Mouse (Mus musculus) kidney, adult 2 months (tissue): ENCODE measurements at regions not wholly inside any gene's neighbourhood (a gene's known extent, or its start where the extent isn't known, plus 50 kb on each side); places are given as distances from the start of the nearest gene placed in this dataset.

Experiments used
- DNase-seq: peaks from one replicate; pipeline ENCODE4 v3.0.0; 2021
- H3K27ac ChIP-seq: fragments of 200-500 bp; 2 replicates; pipeline ENCODE4 v1.5.1; 2012; ENCODE audit warnings: low read depth, low read length, control low read depth, inconsistent platforms; ENCODE audit not compliant: insufficient read depth
- H3K27me3 ChIP-seq: fragments of 200-500 bp; replicated peaks from 2 replicates; pipeline ENCODE4 v1.6.1; 2012; ENCODE audit warnings: mild to moderate bottlenecking, moderate library complexity, low read length, inconsistent platforms; ENCODE audit not compliant: control insufficient read depth, insufficient read depth
- H3K36me3 ChIP-seq: fragments of 200-500 bp; 2 replicates; pipeline ENCODE4 v1.6.1; 2012; ENCODE audit warnings: mild to moderate bottlenecking, moderate library complexity, low read length, inconsistent platforms; ENCODE audit not compliant: control insufficient read depth, insufficient read depth
- H3K4me1 ChIP-seq: fragments of 200-500 bp; 2 replicates; pipeline ENCODE4 v1.6.1; 2011; ENCODE audit warnings: low read length; ENCODE audit not compliant: control insufficient read depth, insufficient read depth
- H3K4me3 ChIP-seq: fragments of 200-500 bp; 2 replicates; pipeline ENCODE4 v1.5.1; 2011; ENCODE audit warnings: mild to moderate bottlenecking, low read depth, low read length, control low read depth; ENCODE audit not compliant: insufficient read depth
- CTCF ChIP-seq: fragments of 200-500 bp; conservative IDR thresholded peaks from 2 replicates; pipeline ENCODE4 v1.5.1; 2011; ENCODE audit warnings: low read depth, mild to moderate bottlenecking, control low read depth, low read length, moderate library complexity, mixed read lengths; ENCODE audit not compliant: insufficient read depth, insufficient read length
- POLR2A ChIP-seq: fragments of 200-500 bp; IDR thresholded peaks from one replicate; pipeline ENCODE4 v1.6.1; 2011; ENCODE audit warnings: low read depth, low read length, control low read depth
- WGBS: fragments of 180-500 bp; shearing (Covaris S2); methylation state at CpG from one replicate; pipeline ENCODE4 v1.1.7; 2018; 5-methylcytosine and 5-hydroxymethylcytosine counted together

DNA sequence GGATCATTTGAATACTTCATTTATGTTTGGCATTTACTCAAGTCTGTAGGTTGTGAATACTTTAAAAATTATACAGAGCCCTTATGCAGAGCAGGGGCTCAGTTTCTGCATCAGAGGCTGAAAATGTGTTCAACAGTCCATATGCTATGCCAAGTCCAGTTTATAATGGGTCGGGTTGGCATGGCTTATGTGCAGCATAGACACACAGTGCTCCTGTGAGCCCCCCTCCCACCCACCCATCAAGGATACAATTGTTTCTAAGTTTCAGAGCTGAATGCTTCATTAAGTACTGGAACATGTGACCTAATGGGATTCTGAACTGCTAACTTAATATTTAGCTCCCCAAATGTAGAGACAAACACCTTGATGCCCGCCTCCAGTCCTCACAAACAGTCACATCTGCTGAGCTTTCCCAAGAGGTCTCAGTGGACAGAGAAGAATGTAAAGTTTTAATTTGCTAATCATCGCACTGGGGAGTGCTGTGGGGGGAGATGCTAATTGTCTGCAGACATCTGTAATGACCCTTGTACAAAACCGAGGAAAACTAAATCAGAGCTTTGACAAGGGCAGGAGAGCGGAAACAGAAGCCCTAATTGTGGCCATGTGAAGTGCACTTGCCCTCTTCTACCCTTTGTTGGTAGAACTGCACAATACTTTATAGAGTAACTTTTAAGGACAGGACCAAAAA is 937.4 kb downstream of the Tmem182 start:
- DNase-seq = no peak
- no peak overlapping the region for H3K4me3 ChIP-seq
- H3K27ac ChIP-seq = no peak overlapping the region
- no peaks in the 10 kb centered on the region for H3K4me1 ChIP-seq
- H3K36me3 ChIP-seq = no peaks in the 10 kb centered on the region
- 53% methylated on average over 5 of the region's 5 CpGs for WGBS
- H3K27me3 ChIP-seq = peaks cover 1% of the 10 kb centered on the region; the same call in 1 of the 2 replicates
- TF ChIP-seq CTCF (no peak), POLR2A (no peak)

DNA sequence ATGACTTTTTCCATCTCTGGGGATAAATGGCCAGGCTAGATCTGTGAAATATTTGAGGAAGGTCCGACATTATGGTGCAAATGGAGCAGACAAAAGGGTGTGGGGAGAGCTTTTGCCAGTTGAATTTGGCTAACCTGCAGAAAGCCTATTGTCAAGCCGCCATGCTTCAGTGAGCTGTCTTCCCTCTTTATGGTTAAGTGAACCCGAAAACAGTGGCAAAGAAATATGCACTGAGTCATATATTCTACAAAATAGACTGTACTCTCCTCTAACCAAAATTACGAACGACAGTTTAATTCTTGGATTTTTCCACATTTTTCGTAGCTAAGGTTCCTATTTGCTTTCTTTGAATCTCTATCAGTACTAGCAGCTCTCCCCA is 937.9 kb downstream of the Tmem182 start:
- TF ChIP-seq CTCF = no peak
- no peak for TF ChIP-seq POLR2A
- H3K27me3 ChIP-seq = peaks cover 1% of the 10 kb centered on the region; the same call in 1 of the 2 replicates
- no peak overlapping the region for H3K4me3 ChIP-seq
- H3K4me1 ChIP-seq = no peaks in the 10 kb centered on the region
- no peaks in the 10 kb centered on the region for H3K36me3 ChIP-seq
- WGBS = 43% methylated on average over 6 of the region's 6 CpGs
- no peak overlapping the region for H3K27ac ChIP-seq
- no peak for DNase-seq

DNA sequence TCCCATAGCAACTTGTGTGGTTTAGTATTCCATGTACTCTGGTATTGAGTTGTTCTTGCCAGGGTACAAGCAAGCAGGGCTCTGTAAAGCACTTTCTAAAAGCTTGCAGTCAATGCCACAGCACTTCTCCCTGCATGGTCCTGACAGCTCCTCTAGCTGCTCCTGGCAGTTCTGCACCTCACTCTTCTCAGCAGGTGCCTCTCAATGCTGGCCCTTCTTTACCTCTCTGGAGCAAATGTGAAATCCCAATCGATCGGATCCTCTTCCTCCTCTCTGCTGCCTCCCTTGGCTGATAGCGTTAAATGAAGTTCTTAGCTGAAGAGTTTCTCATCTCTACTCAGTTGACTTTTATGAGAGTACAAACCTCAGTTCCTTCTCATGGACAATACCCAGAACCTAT is 939.1 kb downstream of the Tmem182 start:
- no peaks in the 10 kb centered on the region for H3K36me3 ChIP-seq
- peaks cover 1% of the 10 kb centered on the region; the same call in 1 of the 2 replicates for H3K27me3 ChIP-seq
- H3K4me3 ChIP-seq = no peak overlapping the region
- no peak for DNase-seq
- H3K27ac ChIP-seq = no peak overlapping the region
- TF ChIP-seq CTCF (no peak), POLR2A (no peak)
- no peaks in the 10 kb centered on the region for H3K4me1 ChIP-seq
- 67% methylated on average over 3 of the region's 3 CpGs for WGBS

DNA sequence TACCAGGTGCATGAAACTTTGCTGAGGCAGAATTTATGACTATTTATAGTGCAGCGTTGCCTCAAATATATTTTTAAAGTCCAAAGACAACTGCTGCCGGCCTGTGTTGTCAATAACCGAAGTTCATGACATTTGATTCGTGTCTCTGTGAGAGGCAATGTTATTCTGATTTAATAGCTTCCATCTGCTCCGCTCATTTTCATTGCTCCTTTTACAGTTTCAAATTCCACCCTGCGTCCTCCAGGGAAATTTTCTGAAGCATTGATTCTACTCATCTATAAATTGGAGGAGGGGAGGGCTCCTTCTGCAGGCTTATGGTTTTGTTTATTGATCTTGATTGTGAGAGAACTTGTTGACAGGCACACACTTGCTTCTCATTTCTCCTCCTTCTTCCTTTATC is 936.2 kb upstream of the Pou3f3 start:
- DNase-seq = no peak
- no peak for TF ChIP-seq POLR2A
- no peak for TF ChIP-seq CTCF
- Histone ChIP-seq H3K27ac (no peak overlapping the region), H3K4me1 (no peaks in the 10 kb centered on the region), H3K36me3 (no peaks in the 10 kb centered on the region), H3K4me3 (no peak overlapping the region), H3K27me3 (no peaks in the 10 kb centered on the region)
- 40% methylated on average over 6 of the region's 6 CpGs for WGBS
